ENCODE assay signal across 8 mouse cellular contexts in the genomic region with DNA sequence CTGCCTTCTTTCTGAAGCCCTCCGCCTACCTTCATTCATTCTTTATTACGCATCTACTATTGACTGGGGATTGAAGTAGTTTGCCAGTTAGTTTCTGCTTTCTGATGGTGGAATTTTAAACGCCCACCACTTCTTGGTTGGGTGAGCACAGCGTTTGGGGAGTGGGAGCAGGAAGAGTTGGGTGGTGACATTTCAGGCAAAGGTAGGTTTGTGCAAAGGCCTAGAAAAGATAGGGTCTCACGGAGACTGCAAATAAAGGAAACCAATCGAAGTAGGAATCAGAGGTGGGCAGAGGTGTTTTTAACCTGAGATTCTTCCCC. TPM values are rescaled to one million over a fixed set of nuclear protein-coding genes. Genes with fewer than 3 reads are reported as not detected.
DNase-seq lines count a peak whose midpoint lies in the region; ATAC-seq and TF ChIP-seq lines count a peak whose summit lies in the region.

No protein-coding gene starts in this region.

- H3K4me2 ChIP-seq in embryonic facial prominence, embryonic 11.5 days (ENCODE audit: low read depth, low read length) = peak overlapping the region; percentile 46
- peak overlapping the region; percentile 52 for H3K4me2 ChIP-seq in hindbrain, postnatal 0 days (ENCODE audit: low read depth, low read length)

- H3K36me3 ChIP-seq in embryonic facial prominence, embryonic 11.5 days (replicated peaks; ENCODE audit: control insufficient read depth, insufficient read depth, low read depth, low read length) = no peaks in the 10 kb centered on the region
- H3K36me3 ChIP-seq in hindbrain, postnatal 0 days (ENCODE audit: insufficient read depth, low read length) = no peaks in the 10 kb centered on the region

- H3K4me1 ChIP-seq in embryonic facial prominence, embryonic 11.5 days (ENCODE audit: control insufficient read depth, insufficient read depth, low read length) = no peaks in the 10 kb centered on the region
- no peaks in the 10 kb centered on the region for H3K4me1 ChIP-seq in hindbrain, postnatal 0 days (ENCODE audit: insufficient read depth, low read length)

- 7% methylated on average over 6 of the region's 6 CpGs for WGBS in embryonic facial prominence, embryonic 11.5 days
- WGBS in hindbrain, postnatal 0 days = 6% methylated on average over 6 of the region's 6 CpGs

- H3K9ac ChIP-seq in embryonic facial prominence, embryonic 11.5 days (replicated peaks; ENCODE audit: low read length) = peak overlapping the region; percentile 78
- peak overlapping the region; percentile 52 for H3K9ac ChIP-seq in hindbrain, postnatal 0 days (replicated peaks; ENCODE audit: low read length)

- H3K9me3 ChIP-seq in embryonic facial prominence, embryonic 11.5 days (replicated peaks; ENCODE audit: control insufficient read depth, low read length) = no peaks in the 10 kb centered on the region
- H3K9me3 ChIP-seq in hindbrain, postnatal 0 days (ENCODE audit: low read length) = no peaks in the 10 kb centered on the region

- DNase-seq in layer of hippocampus, adult 2 months (ENCODE audit: low spot score in 2 of 2) = no peak
- DNase-seq in layer of hippocampus, adult 11-12 months (ENCODE audit: low spot score) = no peak
- no peak for DNase-seq in embryonic facial prominence, embryonic 11.5 days (ENCODE audit: low spot score)
- DNase-seq in hindbrain, postnatal 0 days (ENCODE audit: low spot score) = no peak
- peak; percentile 29 for DNase-seq in neural tube, embryonic 10.5 days (ENCODE audit: extremely low spot score, low spot score)
- DNase-seq in retina, embryonic 14.5 days (ENCODE audit: low spot score) = no peak
- DNase-seq in layer of hippocampus, adult 8-10 months (ENCODE audit: low spot score in 2 of 2) = no peak
- DNase-seq in ovary, adult 18-20 months (ENCODE audit: low spot score) = no peak

- no peak for TF ChIP-seq CTCF in layer of hippocampus, adult 2 months (conservative IDR thresholded peaks at IDR 0.05)
- no peak for TF ChIP-seq CTCF in hindbrain, postnatal 0 days (IDR thresholded peaks at IDR 0.05; ENCODE audit: low read depth)

- H3K27me3 ChIP-seq in embryonic facial prominence, embryonic 11.5 days (ENCODE audit: control insufficient read depth, insufficient read depth, low read length) = no peaks in the 10 kb centered on the region
- no peaks in the 10 kb centered on the region for H3K27me3 ChIP-seq in hindbrain, postnatal 0 days (ENCODE audit: insufficient read depth, low read length)

- H3K4me3 ChIP-seq in layer of hippocampus, adult 2 months = peak overlapping the region; percentile 72
- H3K4me3 ChIP-seq in embryonic facial prominence, embryonic 11.5 days (ENCODE audit: low read depth, low read length) = peak overlapping the region; percentile 97
- H3K4me3 ChIP-seq in hindbrain, postnatal 0 days (ENCODE audit: low read length) = peak overlapping the region; percentile 87

- ATAC-seq in embryonic facial prominence, embryonic 11.5 days (replicated peaks; ENCODE audit: insufficient number of reproducible peaks, low FRiP score, low TSS enrichment, low read depth) = no peak
- no peak for ATAC-seq in hindbrain, postnatal 0 days

- H3K27ac ChIP-seq in layer of hippocampus, adult 2 months = peak overlapping the region; percentile 98
- H3K27ac ChIP-seq in embryonic facial prominence, embryonic 11.5 days (replicated peaks; ENCODE audit: low read depth, low read length) = peak overlapping the region; percentile 60; the same call in 1 of the 2 replicates
- H3K27ac ChIP-seq in hindbrain, postnatal 0 days = peak overlapping the region; percentile 84

RNA-seq across cellular contexts. Expression of gene Ybx1, which starts 0.7 kb away (rescaled TPM):
- total RNA-seq in layer of hippocampus, adult 2 months (2021) = 100 to 1,000 TPM; 266 to 269 TPM
- 1,287 and 1,398 TPM in 2 replicates for polyA plus RNA-seq in embryonic facial prominence, embryonic 11.5 days (2014; fragmentation: Nextera tagmentation; extraction: Ambion mirVana)
- total RNA-seq in hindbrain, postnatal 0 days (2014; rRNA removed) = 376 and 481 TPM in 2 replicates
- polyA plus RNA-seq in hindbrain, postnatal 0 days (2015; fragmentation: Nextera tagmentation; extraction: Ambion mirVana) = 922 and 930 TPM in 2 replicates
- 100 to 1,000 TPM; 198 to 253 (median 227) TPM for total RNA-seq in layer of hippocampus, adult 8-10 months (2022)

RNA-seq across cellular contexts. Expression of gene Ppih, which starts 25.3 kb away (rescaled TPM):
- total RNA-seq in layer of hippocampus, adult 2 months (2021) = 10 to 100 TPM; 14.7 to 16.0 TPM
- polyA plus RNA-seq in embryonic facial prominence, embryonic 11.5 days (2014; fragmentation: Nextera tagmentation; extraction: Ambion mirVana) = 153 and 157 TPM in 2 replicates
- total RNA-seq in hindbrain, postnatal 0 days (2014; rRNA removed) = 27.4 and 29.9 TPM in 2 replicates
- polyA plus RNA-seq in hindbrain, postnatal 0 days (2015; fragmentation: Nextera tagmentation; extraction: Ambion mirVana) = 50.4 and 55.3 TPM in 2 replicates
- total RNA-seq in layer of hippocampus, adult 8-10 months (2022) = 10 to 100 TPM; 16.9 to 23.9 (median 22.6) TPM

RNA-seq across cellular contexts. Expression of gene Cldn19, which starts 39.9 kb away (rescaled TPM):
- under 1 TPM; 0.37 to 0.69 TPM for total RNA-seq in layer of hippocampus, adult 2 months (2021)
- polyA plus RNA-seq in embryonic facial prominence, embryonic 11.5 days (2014; fragmentation: Nextera tagmentation; extraction: Ambion mirVana) = not detected in 2 replicates
- 3.6 and 5.1 TPM in 2 replicates for total RNA-seq in hindbrain, postnatal 0 days (2014; rRNA removed)
- 1.1 and 1.7 TPM in 2 replicates for polyA plus RNA-seq in hindbrain, postnatal 0 days (2015; fragmentation: Nextera tagmentation; extraction: Ambion mirVana)
- total RNA-seq in layer of hippocampus, adult 8-10 months (2022) = under 1 TPM; 0.18 to 0.41 (median 0.27) TPM
